Mouse (Mus musculus): ENCODE data around the gene Kri1.
"Not testable (repeated sequence)": the region's sequence is repeated elsewhere in the genome, so short reads cannot be mapped to it uniquely, and the experiment has no call there.

Kri1 gene

GRCm38 (mm10) chr9:21314367-21315140 lies 26.8 kb upstream of the Kri1 start:
- DNase-seq (ENCODE audit: low spot score): no peak

GRCm38 (mm10) chr9:21313394-21313793 lies 25.6 kb upstream of the Kri1 start:
- DNase-seq (ENCODE audit: low spot score): peak; percentile 75

GRCm38 (mm10) chr9:21312134-21312533 lies 24.4 kb upstream of the Kri1 start, which contains the start of gene Ap1m2:
Ap1m2 (minus strand) TSS chr9:21312337.
- DNase-seq (ENCODE audit: low spot score): peak; percentile 68

GRCm38 (mm10) chr9:21311695-21312094 lies 23.9 kb upstream of the Kri1 start:
- DNase-seq (ENCODE audit: low spot score): no peak

GRCm38 (mm10) chr9:21309150-21309741 lies 21.5 kb upstream of the Kri1 start:
- no peak for DNase-seq (ENCODE audit: low spot score)

GRCm38 (mm10) chr9:21305065-21305464 lies 17.3 kb upstream of the Kri1 start:
- no peak for DNase-seq (ENCODE audit: low spot score)

GRCm38 (mm10) chr9:21299014-21299413 lies 11.2 kb upstream of the Kri1 start:
- no peak for DNase-seq (ENCODE audit: low spot score)

GRCm38 (mm10) chr9:21292271-21292670 lies 4.5 kb upstream of the Kri1 start:
- DNase-seq (ENCODE audit: low spot score): no peak

- DNase-seq (ENCODE audit: low spot score): not testable (repeated sequence)
Measured at GRCm38 (mm10) chr9:21291868-21292267, 4.1 kb upstream of the Kri1 start.

- peak; percentile 100 for DNase-seq (ENCODE audit: low spot score)
Measured at GRCm38 (mm10) chr9:21291022-21291787, 3.4 kb upstream of the Kri1 start, which contains the start of gene Cdkn2d. Cdkn2d (minus strand) TSS chr9:21291407.

GRCm38 (mm10) chr9:21290589-21290988 lies 2.8 kb upstream of the Kri1 start:
- no peak for DNase-seq (ENCODE audit: low spot score)

GRCm38 (mm10) chr9:21289337-21289671 lies 1.5 kb upstream of the Kri1 start:
- no peak for DNase-seq (ENCODE audit: low spot score)

GRCm38 (mm10) chr9:21288404-21289336 lies 901 bp upstream of the Kri1 start:
- no peak for DNase-seq (ENCODE audit: low spot score)

- DNase-seq (ENCODE audit: low spot score): no peak
Measured at GRCm38 (mm10) chr9:21286753-21287152, 1.0 kb downstream of the Kri1 start.

GRCm38 (mm10) chr9:21283994-21284393 lies 3.8 kb downstream of the Kri1 start:
- peak; percentile 39 for DNase-seq (ENCODE audit: low spot score)

- DNase-seq (ENCODE audit: low spot score): no peak
Measured at GRCm38 (mm10) chr9:21283591-21283990, 4.2 kb downstream of the Kri1 start.

GRCm38 (mm10) chr9:21277776-21278175 lies 10.0 kb downstream of the Kri1 start:
- no peak for DNase-seq (ENCODE audit: low spot score)

GRCm38 (mm10) chr9:21276307-21276706 lies 11.5 kb downstream of the Kri1 start:
- DNase-seq (ENCODE audit: low spot score): no peak

- no peak for DNase-seq (ENCODE audit: low spot score)
Measured at GRCm38 (mm10) chr9:21275727-21276126, 12.0 kb downstream of the Kri1 start.

GRCm38 (mm10) chr9:21275013-21275710 lies 12.6 kb downstream of the Kri1 start:
- no peak for DNase-seq (ENCODE audit: low spot score)

- DNase-seq (ENCODE audit: low spot score): no peak
Measured at GRCm38 (mm10) chr9:21274336-21274735, 13.4 kb downstream of the Kri1 start.

Data from yolk sac, embryonic 10.5 days (tissue).